Mouse (Mus musculus) ZHBTc4 (cell line): ENCODE results near the gene Dock8.
"Not testable (repeated sequence)": the region's sequence is repeated elsewhere in the genome, so short reads cannot be mapped to it uniquely, and the experiment has no call there.

Source experiments
- DNase-seq: peaks from one replicate; pipeline ENCODE4 v3.0.0-alpha.2; 2011; ENCODE audit warnings: low read depth, low spot score

Gene Dock8

GRCm38 (mm10) chr19:24998561-24998960 is 773 bp upstream of the Dock8 start:
- no peak for DNase-seq

GRCm38 (mm10) chr19:25000153-25000552 is 819 bp downstream of the Dock8 start:
- DNase-seq = no peak

- no peak for DNase-seq
Measured at GRCm38 (mm10) chr19:25002032-25002431, 2.7 kb downstream of the Dock8 start.

DNA sequence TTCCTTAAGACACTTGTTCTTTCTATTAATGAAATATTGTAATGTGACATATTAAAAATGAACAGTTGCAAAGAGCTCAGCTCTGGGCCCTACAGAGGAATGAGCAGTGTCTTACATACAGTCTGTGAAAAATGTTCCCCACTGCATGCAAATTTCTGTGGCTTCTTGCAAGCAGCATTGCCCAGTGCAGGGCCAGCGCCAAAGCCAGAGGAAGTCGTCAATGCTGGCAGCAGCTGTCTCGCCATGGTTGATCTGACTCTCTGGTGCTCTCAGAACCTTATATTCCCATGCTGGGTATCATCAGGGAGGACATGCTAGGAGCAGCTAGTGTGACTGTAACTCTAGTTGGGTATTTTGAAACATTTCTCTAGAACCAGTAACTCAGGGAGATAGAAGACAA is 3.5 kb downstream of the Dock8 start:
- no peak for DNase-seq

DNA sequence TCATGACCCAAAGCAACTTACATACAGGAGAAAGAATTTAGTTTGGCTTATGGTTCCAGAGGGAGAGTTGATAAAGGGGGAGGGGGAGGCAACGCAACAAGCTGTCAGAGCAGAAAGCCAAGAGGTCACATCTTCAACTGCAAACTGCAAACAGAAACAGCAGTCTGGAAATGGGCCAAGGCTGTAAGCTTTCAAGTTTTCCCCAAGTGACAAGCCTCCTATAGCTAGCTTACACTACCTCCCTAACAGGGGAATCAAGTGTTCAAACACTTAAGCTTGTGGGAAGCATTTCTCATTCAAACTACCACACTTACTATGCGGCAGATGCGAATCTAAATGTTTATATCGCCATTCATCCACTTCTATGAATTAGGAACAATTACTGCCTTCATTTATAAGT is 4.5 kb downstream of the Dock8 start:
- DNase-seq = no peak

GRCm38 (mm10) chr19:25006686-25007085 is 7.4 kb downstream of the Dock8 start:
- no peak for DNase-seq

DNA sequence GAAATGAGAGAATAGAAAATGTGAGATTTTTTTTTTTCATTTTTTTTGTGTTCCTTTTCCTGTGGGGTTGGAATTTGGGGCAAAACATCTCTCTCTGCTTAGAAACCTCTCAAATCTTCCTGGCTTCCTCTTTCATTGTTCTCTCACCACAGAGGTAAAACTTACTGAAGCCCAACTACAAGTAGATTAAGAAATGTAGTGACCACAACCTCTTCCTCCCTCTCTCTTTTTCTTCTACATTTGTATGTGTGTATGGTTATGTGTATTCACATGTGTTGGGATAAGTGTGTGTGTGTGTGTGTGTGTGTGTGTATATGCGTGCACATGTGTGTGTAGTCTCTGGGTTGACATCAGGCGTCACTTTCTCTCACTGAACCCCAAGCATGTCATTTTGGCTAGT is 9.2 kb downstream of the Dock8 start:
- DNase-seq = no peak

- no peak for DNase-seq
Measured at GRCm38 (mm10) chr19:25022766-25023165, 23.4 kb downstream of the Dock8 start.

GRCm38 (mm10) chr19:25031765-25032164 is 32.4 kb downstream of the Dock8 start:
- no peak for DNase-seq

GRCm38 (mm10) chr19:25033008-25033407 is 33.7 kb downstream of the Dock8 start:
- DNase-seq = not testable (repeated sequence)

- DNase-seq = no peak
Measured at GRCm38 (mm10) chr19:25035825-25036224, 36.5 kb downstream of the Dock8 start.

- no peak for DNase-seq
Measured at GRCm38 (mm10) chr19:25036784-25037183, 37.5 kb downstream of the Dock8 start.

DNA sequence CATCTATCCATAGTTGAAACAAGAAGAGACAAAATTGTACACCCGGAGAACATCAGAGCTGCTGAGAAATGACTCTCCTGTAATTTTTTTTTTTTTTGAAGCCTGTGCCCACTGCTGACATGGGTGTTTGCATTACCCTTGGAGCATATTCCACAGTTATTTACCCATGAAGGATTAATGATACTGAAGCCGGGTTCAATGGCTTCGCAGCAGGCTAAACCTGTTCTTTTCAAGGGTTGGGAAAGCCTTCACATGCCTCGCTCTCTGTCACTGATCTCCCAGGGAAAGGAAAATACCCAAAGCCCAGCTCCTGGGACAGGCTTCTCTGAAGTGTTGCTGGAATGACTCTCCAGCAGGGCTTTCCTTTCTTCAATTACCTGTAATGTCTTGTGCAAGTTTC is 37.9 kb downstream of the Dock8 start:
- DNase-seq = no peak

GRCm38 (mm10) chr19:25038293-25038692 is 39.0 kb downstream of the Dock8 start:
- no peak for DNase-seq

- no peak for DNase-seq
Measured at GRCm38 (mm10) chr19:25041209-25041608, 41.9 kb downstream of the Dock8 start.

GRCm38 (mm10) chr19:25042973-25043372 is 43.6 kb downstream of the Dock8 start:
- no peak for DNase-seq

GRCm38 (mm10) chr19:25044057-25044456 is 44.7 kb downstream of the Dock8 start:
- DNase-seq = no peak

DNA sequence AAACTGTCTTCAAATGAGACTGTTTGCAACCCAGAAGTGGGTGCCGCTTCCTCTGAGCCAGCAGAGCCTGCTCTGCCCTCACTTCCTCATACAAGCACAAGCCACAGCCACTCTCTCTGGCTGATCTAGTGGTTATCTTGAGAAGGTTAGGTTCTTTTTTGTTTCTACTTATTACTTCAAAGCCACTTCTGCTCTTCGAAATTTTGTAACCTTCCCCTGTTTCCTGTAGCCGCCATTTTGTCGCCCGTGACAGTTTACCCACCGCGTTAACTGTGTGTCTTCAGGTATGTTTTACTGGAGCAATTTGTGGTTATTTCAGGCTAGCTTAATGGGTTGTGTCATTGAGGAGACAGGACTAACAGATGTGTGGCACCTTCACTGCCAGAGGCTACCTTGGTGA is 53.0 kb downstream of the Dock8 start:
- no peak for DNase-seq

- no peak for DNase-seq
Measured at GRCm38 (mm10) chr19:25053152-25053551, 53.8 kb downstream of the Dock8 start.

DNA sequence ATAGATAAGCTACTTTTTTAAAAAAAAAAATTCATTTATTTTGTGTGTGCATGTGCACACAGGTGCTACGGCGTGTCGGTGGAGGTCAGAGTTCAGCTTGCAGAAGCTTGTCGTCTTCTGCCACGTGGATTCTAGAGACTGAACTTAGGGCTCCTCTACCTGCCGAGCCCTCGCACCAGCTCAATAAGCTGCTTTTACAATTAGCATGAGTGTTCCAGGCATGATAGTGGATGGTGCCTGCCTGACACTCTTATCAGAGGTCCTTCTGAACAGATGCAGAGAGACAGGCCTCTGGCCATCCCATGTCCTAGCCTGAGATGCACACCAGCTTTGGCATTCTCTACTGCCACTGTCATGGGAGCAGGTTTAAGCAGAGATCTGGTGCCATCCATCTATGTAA is 55.7 kb downstream of the Dock8 start:
- no peak for DNase-seq

GRCm38 (mm10) chr19:25055559-25055958 is 56.2 kb downstream of the Dock8 start:
- DNase-seq = no peak

DNA sequence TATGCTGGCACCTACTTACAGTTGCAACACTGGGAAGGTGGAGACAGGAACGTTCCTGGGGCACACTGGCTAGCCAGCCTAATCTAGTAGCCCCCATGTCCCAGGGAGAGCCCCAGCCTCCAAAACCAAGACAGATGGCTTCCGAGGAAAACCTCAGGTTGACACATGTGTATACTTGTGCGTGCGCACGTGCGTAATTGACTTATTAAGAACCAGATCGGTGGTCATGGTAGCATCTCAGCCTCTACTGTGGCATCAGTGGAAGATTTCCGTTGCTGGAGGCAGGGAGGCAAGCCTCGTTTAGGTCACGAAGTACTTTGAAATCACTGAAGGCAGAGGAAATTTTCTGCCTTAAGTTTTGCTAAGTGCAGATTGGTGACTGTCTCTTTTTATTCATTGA is 56.9 kb downstream of the Dock8 start:
- DNase-seq = no peak

- no peak for DNase-seq
Measured at GRCm38 (mm10) chr19:25057826-25058225, 58.5 kb downstream of the Dock8 start.

GRCm38 (mm10) chr19:25059847-25060364 is 60.6 kb downstream of the Dock8 start:
- DNase-seq = no peak
